Mouse (Mus musculus) thymus, adult 2 months (tissue): ENCODE results near the gene Hes5. TPM values are rescaled to one million over a fixed set of nuclear protein-coding genes. Genes with fewer than 3 reads are reported as not detected.

Source experiments
- DNase-seq: peaks from one replicate; pipeline ENCODE4 v3.0.0; 2021
- H3K27ac ChIP-seq: fragments of 200-500 bp; 2 replicates; pipeline ENCODE4 v1.5.1; 2012; ENCODE audit warnings: low read length, control low read depth; ENCODE audit not compliant: control insufficient read depth, insufficient read depth
- H3K27me3 ChIP-seq: fragments of 200-500 bp; 2 replicates; pipeline ENCODE4 v1.6.1; 2012; ENCODE audit warnings: mild to moderate bottlenecking, low read length, moderate library complexity, mixed read lengths; ENCODE audit not compliant: control insufficient read depth, insufficient read depth
- H3K36me3 ChIP-seq: fragments of 200-500 bp; 2 replicates; pipeline ENCODE4 v1.6.1; 2012; ENCODE audit warnings: mild to moderate bottlenecking, low read length, moderate library complexity; ENCODE audit not compliant: control insufficient read depth, insufficient read depth
- H3K4me1 ChIP-seq: fragments of 200-500 bp; replicated peaks from 2 replicates; pipeline ENCODE4 v1.6.1; 2012; ENCODE audit warnings: low read length; ENCODE audit not compliant: control insufficient read depth, insufficient read depth
- H3K4me3 ChIP-seq: fragments of 200-500 bp; 2 replicates; pipeline ENCODE4 v1.5.1; 2012; ENCODE audit warnings: mild to moderate bottlenecking, low read length, control low read depth, moderate library complexity; ENCODE audit not compliant: control insufficient read depth, insufficient read depth
- CTCF ChIP-seq: fragments of 200-500 bp; IDR thresholded peaks from 2 replicates; pipeline ENCODE4 v1.5.1; 2012; ENCODE audit warnings: mild to moderate bottlenecking, control low read depth, low read length, moderate library complexity, borderline replicate concordance; ENCODE audit not compliant: control insufficient read depth, poor library complexity, insufficient read depth; ENCODE audit errors: extremely low read depth
- POLR2A ChIP-seq: fragments of 200-500 bp; IDR thresholded peaks from 2 replicates; pipeline ENCODE4 v1.6.1; 2012; ENCODE audit warnings: mild to moderate bottlenecking, low read length, control low read depth, moderate library complexity; ENCODE audit not compliant: control insufficient read depth, poor library complexity, insufficient read depth; ENCODE audit errors: extremely low read depth
- WGBS: fragments of 180-500 bp; shearing (Covaris S2); methylation state at CpG from one replicate; pipeline ENCODE4 v1.1.7; 2018; 5-methylcytosine and 5-hydroxymethylcytosine counted together
- polyA plus RNA-seq: library from polyadenylated mRNA; depleted of rRNA; stranded (reverse); fragments of >200 nt; gene quantifications from 2 replicates; pipeline ENCODE4 v1.2.3, GENCODE M21; 2012

Hes5 gene
- polyA plus RNA-seq, 1 experiment = 5.6 TPM

DNA sequence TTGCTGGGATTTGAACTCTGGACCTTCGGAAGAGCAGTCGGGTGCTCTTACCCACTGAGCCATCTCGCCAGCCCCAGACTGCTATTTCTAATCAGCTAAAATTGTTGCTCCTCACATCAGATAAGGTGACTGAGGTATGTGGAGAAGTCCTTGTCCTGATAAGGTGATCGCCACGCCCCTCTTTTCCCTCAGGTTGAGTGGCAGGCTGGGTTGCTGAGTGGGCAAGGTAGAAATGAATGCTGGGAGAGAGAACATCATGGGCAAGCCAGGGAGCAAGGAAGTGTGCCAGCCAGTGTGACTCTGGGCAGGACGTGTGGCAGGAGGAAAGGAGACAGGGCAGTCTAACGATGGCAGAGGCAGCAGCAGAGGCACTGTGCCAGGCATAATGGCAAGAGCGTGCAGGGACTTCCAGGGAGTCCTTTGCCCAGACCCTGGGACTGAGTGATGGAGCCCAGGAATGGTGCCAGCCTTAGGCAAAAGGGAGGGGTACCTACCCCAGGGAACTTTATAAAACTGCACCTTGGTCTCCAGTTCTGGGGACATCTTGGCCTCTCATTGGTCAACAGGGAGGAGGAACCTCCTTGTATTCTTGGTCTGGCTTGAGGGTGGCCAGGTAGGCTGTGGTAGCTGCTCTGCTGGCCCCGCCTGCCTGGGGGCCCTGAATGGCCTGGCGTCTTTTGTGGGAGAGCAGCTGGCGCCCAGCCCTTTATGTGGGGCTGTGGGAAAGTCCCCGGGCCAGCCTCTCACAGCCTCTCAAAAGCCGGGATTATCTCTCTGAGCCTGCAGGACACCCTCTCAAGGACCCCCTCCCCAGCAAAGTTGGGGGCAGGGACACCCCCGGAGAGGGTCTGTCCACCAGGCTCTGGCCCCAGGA lies 12.4 kb upstream of the Hes5 start:
- Histone ChIP-seq H3K27ac (no peak overlapping the region), H3K4me3 (no peak overlapping the region), H3K4me1 (peaks cover 5% of the 10 kb centered on the region), H3K27me3 (peaks cover under 1% of the 10 kb centered on the region; the same call in 1 of the 2 replicates), H3K36me3 (no peaks in the 10 kb centered on the region)
- WGBS = 52% methylated on average over 14 of the region's 14 CpGs
- no peak for TF ChIP-seq CTCF
- DNase-seq = no peak

DNA sequence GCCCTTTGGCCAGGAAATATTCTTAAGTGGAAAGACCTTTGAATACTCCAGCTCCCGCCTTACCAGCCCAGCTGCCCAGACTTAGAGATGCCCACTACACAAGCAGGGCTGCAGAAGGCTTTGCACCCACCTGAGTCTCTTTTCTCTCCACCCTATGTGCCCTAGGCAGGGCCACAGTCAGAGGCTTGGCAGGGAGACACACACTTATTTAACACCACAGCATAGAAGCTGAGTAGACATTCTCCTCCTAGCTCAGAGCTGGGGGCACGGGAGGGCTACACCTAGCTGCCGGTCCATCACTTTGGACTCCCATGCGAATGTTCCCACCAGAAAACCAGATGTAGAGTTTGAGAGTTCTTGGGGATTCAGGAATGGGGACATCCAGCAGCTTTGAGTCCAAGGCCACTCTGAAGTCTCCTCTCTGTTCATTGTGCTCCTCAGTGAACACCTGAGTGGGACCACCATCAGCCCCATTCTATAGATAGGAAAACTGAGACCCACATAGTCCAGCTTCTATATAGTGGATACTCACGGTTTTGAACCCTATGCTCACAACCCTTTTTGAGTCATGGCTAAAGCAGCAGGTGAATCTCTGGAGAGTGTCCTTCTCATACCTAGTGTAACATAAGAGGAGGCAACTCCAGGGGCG lies 11.7 kb upstream of the Hes5 start:
- Histone ChIP-seq H3K4me1 (no peaks in the 10 kb centered on the region), H3K36me3 (no peaks in the 10 kb centered on the region), H3K27me3 (peaks cover 3% of the 10 kb centered on the region; the same call in 1 of the 2 replicates), H3K27ac (no peak overlapping the region), H3K4me3 (no peak overlapping the region)
- 78% methylated on average over 6 of the region's 6 CpGs for WGBS
- TF ChIP-seq CTCF (no peak), POLR2A (no peak)
- DNase-seq = no peak

- Histone ChIP-seq H3K36me3 (no peaks in the 10 kb centered on the region), H3K27ac (no peak overlapping the region), H3K27me3 (peaks cover 3% of the 10 kb centered on the region; the same call in 1 of the 2 replicates), H3K4me1 (no peaks in the 10 kb centered on the region), H3K4me3 (no peak overlapping the region)
- TF ChIP-seq POLR2A = no peak
- no peak for TF ChIP-seq CTCF
- no peak for DNase-seq
- WGBS = 15% methylated on average over 16 of the region's 16 CpGs
Observed at GRCm38 (mm10) chr4:154949589-154949982, 11.1 kb upstream of the Hes5 start.

DNA sequence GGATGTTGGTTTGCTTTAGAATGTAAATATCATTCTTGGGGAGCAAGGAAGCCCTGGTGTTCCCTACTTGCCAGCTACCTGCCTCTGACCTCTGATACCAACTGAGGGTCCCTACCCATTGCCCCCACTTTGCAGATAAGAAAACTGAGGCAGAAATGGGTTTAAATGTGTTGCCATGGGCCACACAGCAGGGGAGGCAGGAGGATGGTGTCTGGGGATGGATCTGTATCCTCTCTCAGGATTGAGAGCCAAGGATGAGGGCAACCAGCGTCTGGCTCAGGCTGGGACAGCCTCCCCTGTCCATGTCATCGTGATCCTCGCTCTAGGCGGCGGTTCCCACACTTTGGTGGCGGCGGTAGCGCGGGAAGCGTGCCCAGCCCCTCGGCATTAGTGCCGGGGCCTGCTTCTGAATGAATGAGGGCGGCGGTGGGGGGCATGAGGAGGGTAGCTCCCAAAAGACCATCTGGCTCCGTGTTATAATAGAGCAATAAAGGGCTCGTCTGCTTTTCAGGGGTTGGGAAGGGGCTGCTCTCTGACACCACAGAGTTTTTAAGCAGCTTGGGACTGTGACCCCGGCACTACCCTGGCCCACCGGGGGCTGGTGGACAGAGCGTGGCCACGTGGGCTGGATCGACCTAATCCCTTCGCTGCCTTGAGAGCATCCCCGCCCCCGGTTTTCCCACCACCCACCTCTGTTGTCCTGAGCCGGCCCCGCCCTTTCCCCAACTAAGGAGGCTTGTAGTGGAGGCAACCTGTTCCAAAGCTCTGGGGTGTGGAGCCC lies 8.1 kb upstream of the Hes5 start:
- H3K4me1 ChIP-seq = no peaks in the 10 kb centered on the region
- TF ChIP-seq CTCF = no peak
- no peak for TF ChIP-seq POLR2A
- DNase-seq = no peak
- H3K27ac ChIP-seq = no peak overlapping the region
- 18% methylated on average over 26 of the region's 26 CpGs for WGBS
- no peak overlapping the region for H3K4me3 ChIP-seq
- H3K36me3 ChIP-seq = no peaks in the 10 kb centered on the region
- peaks cover 3% of the 10 kb centered on the region; the same call in 1 of the 2 replicates for H3K27me3 ChIP-seq

- H3K27me3 ChIP-seq = peaks cover 3% of the 10 kb centered on the region; the same call in 1 of the 2 replicates
- H3K27ac ChIP-seq = no peak overlapping the region
- no peaks in the 10 kb centered on the region for H3K36me3 ChIP-seq
- no peak for TF ChIP-seq CTCF
- no peak for TF ChIP-seq POLR2A
- no peak overlapping the region for H3K4me3 ChIP-seq
- H3K4me1 ChIP-seq = peaks cover 20% of the 10 kb centered on the region
- no peak for DNase-seq
- 89% methylated on average over 9 of the region's 9 CpGs for WGBS
Observed at GRCm38 (mm10) chr4:154956604-154957003, 4.1 kb upstream of the Hes5 start.

- no peak for TF ChIP-seq CTCF
- no peak for TF ChIP-seq POLR2A
- peaks cover 29% of the 10 kb centered on the region for H3K4me1 ChIP-seq
- H3K27me3 ChIP-seq = peaks cover 3% of the 10 kb centered on the region; the same call in 1 of the 2 replicates
- no peak overlapping the region for H3K4me3 ChIP-seq
- H3K27ac ChIP-seq = no peak overlapping the region
- DNase-seq = no peak
- WGBS = 87% methylated on average over 13 of the region's 13 CpGs
- no peaks in the 10 kb centered on the region for H3K36me3 ChIP-seq
Observed at GRCm38 (mm10) chr4:154957289-154957993, 3.3 kb upstream of the Hes5 start.
